Comparison of ENCODE assay signal across 8 mouse cellular contexts in genomic region chr3:82998772-82999463, GRCm38 (mm10). TPM values are rescaled to one million over a fixed set of nuclear protein-coding genes. Genes with fewer than 3 reads are reported as not detected.
DNase-seq lines count a peak whose midpoint lies in the region; ATAC-seq lines count a peak whose summit lies in the region.

No protein-coding gene starts in this region.

- H3K27ac ChIP-seq in hindbrain, embryonic 11.5 days (ENCODE audit: low read depth, low read length) = no peak overlapping the region

- H3K9ac ChIP-seq in hindbrain, embryonic 11.5 days (ENCODE audit: low read depth, low read length) = no peak overlapping the region

- ATAC-seq in hindbrain, embryonic 11.5 days (ENCODE audit: low FRiP score) = peak; percentile 82
- peak; percentile 75 for ATAC-seq in megakaryocyte, adult 5-6 weeks (ENCODE audit: poor library complexity, severe bottlenecking)

- intact Hi-C loops in gastrocnemius, postnatal 36 days (cut with DNase I) = loop anchor here (1.0 to 5.0 kb wide), 2 partner anchors 55 to 273 kb away; no protein-coding TSS in a partner anchor

- WGBS in hindbrain, embryonic 11.5 days = 31% methylated on average over 8 of the region's 8 CpGs

- H3K4me1 ChIP-seq in hindbrain, embryonic 11.5 days (replicated peaks; ENCODE audit: control insufficient read depth, insufficient read depth, low read length) = peaks cover 6% of the 10 kb centered on the region; the same call in 1 of the 2 replicates

- no peaks in the 10 kb centered on the region for H3K9me3 ChIP-seq in hindbrain, embryonic 11.5 days (ENCODE audit: control insufficient read depth, low read length)

- H3K4me3 ChIP-seq in hindbrain, embryonic 11.5 days (ENCODE audit: low read depth, low read length) = no peak overlapping the region

- H3K4me2 ChIP-seq in hindbrain, embryonic 11.5 days (replicated peaks; ENCODE audit: low read depth, low read length) = no peak overlapping the region

- H3K27me3 ChIP-seq in hindbrain, embryonic 11.5 days (ENCODE audit: control insufficient read depth, insufficient read depth, low read length) = peaks cover 2% of the 10 kb centered on the region; the same call in 1 of the 2 replicates

- DNase-seq in gastrocnemius, adult 18-20 months (ENCODE audit: low spot score) = peak; percentile 58
- no peak for DNase-seq in gastrocnemius, postnatal 36 days
- DNase-seq in NIH3T3 (ENCODE audit: low read depth) = peak; percentile 87
- peak; percentile 61 for DNase-seq in embryo, embryonic 9.5 days (ENCODE audit: extremely low spot score)
- peak; percentile 83 for DNase-seq in hindbrain, embryonic 11.5 days (ENCODE audit: low spot score)
- DNase-seq in layer of hippocampus, adult 9-11 months = peak; percentile 69
- peak; percentile 75 for DNase-seq in telencephalon, adult 2 months (ENCODE audit: low read depth, low spot score)

- H3K36me3 ChIP-seq in hindbrain, embryonic 11.5 days (ENCODE audit: control insufficient read depth, insufficient read depth, low read length) = no peaks in the 10 kb centered on the region

RNA-seq across cellular contexts. Expression of gene Fgg, which starts 8.6 kb away (rescaled TPM):
- 1 to 10 TPM in 1 of 2 experiments, not detected in 1; 1.4 TPM for total RNA-seq in gastrocnemius, adult 18-20 months (2021)
- under 1 TPM in 1 of 2 experiments, not detected in 1; 0.36 TPM for total RNA-seq in gastrocnemius, postnatal 36 days (2021)
- polyA plus RNA-seq in hindbrain, embryonic 11.5 days (2014; fragmentation: Nextera tagmentation; extraction: Ambion mirVana) = not detected in 2 replicates
- total RNA-seq in megakaryocyte, adult 5-6 weeks (2015) = not detected in 2 replicates
- total RNA-seq in megakaryocyte, adult 5-6 weeks (2017) = not detected in 2 replicates

RNA-seq across cellular contexts. Expression of gene Fga, which starts 27.0 kb away (rescaled TPM):
- 1 to 10 TPM in 1 of 2 experiments, not detected in 1; 1.6 TPM for total RNA-seq in gastrocnemius, adult 18-20 months (2021)
- total RNA-seq in gastrocnemius, postnatal 36 days (2021) = under 1 TPM in 1 of 2 experiments, not detected in 1; 0.59 TPM
- 0.14 TPM in 1 of 2 replicates, not detected in the other for polyA plus RNA-seq in hindbrain, embryonic 11.5 days (2014; fragmentation: Nextera tagmentation; extraction: Ambion mirVana)
- not detected in 2 replicates for total RNA-seq in megakaryocyte, adult 5-6 weeks (2015)
- not detected in 2 replicates for total RNA-seq in megakaryocyte, adult 5-6 weeks (2017)

RNA-seq across cellular contexts. Expression of gene Fgb, which starts 50.7 kb away (rescaled TPM):
- total RNA-seq in gastrocnemius, adult 18-20 months (2021) = under 1 TPM in 1 of 2 experiments, not detected in 1; 0.71 TPM
- under 1 TPM in 1 of 2 experiments, not detected in 1; 0.20 TPM for total RNA-seq in gastrocnemius, postnatal 36 days (2021)
- 0.11 TPM in 1 of 2 replicates, not detected in the other for polyA plus RNA-seq in hindbrain, embryonic 11.5 days (2014; fragmentation: Nextera tagmentation; extraction: Ambion mirVana)
- total RNA-seq in megakaryocyte, adult 5-6 weeks (2015) = not detected in 2 replicates
- not detected in 2 replicates for total RNA-seq in megakaryocyte, adult 5-6 weeks (2017)

RNA-seq across cellular contexts. Expression of gene Plrg1, which starts 56.4 kb away (rescaled TPM):
- total RNA-seq in gastrocnemius, adult 18-20 months (2021) = 10 to 100 TPM; 20.8 to 21.0 TPM
- 10 to 100 TPM; 20.6 to 22.5 TPM for total RNA-seq in gastrocnemius, postnatal 36 days (2021)
- 133 and 146 TPM in 2 replicates for polyA plus RNA-seq in hindbrain, embryonic 11.5 days (2014; fragmentation: Nextera tagmentation; extraction: Ambion mirVana)
- total RNA-seq in megakaryocyte, adult 5-6 weeks (2015) = 34.9 and 44.2 TPM in 2 replicates
- 48.3 and 59.0 TPM in 2 replicates for total RNA-seq in megakaryocyte, adult 5-6 weeks (2017)

Comparison
In these comparisons a context has a peak if more than half of its experiments do, and no peak if none do; other contexts are left out.
1. DNase-seq: peak in gastrocnemius, adult 18-20 months (single experiment), NIH3T3 (single experiment), embryo, embryonic 9.5 days (single experiment), hindbrain, embryonic 11.5 days (single experiment), layer of hippocampus, adult 9-11 months (single experiment) and telencephalon, adult 2 months (single experiment); none in gastrocnemius, postnatal 36 days (0 of 2).